Mouse (Mus musculus) E14TG2a.4 (cell line): ENCODE measurements at regions not wholly inside any gene's neighbourhood (a gene's known extent, or its start where the extent isn't known, plus 50 kb on each side); places are given as distances from the start of the nearest gene placed in this dataset.

Source experiments
- CTCF ChIP-seq: conservative IDR thresholded peaks from 2 replicates; pipeline ENCODE4 v1.5.1; 2014; ENCODE audit warnings: low read length
- NANOG ChIP-seq: IDR thresholded peaks from 2 replicates; pipeline ENCODE4 v1.6.1; 2014; ENCODE audit warnings: borderline replicate concordance, low read length, mixed read lengths
- POU5F1 ChIP-seq: IDR thresholded peaks from 2 replicates; pipeline ENCODE4 v1.6.1; 2014; ENCODE audit warnings: low read length, borderline replicate concordance

GRCm38 (mm10) chr12:65382118-65382791 is 156.9 kb downstream of the Wdr20rt start:
- no peak for TF ChIP-seq CTCF
- TF ChIP-seq NANOG, result no peak
- TF ChIP-seq POU5F1, result no peak
